In genomic region chr3:152165351-152166098, GRCm38 (mm10) we compare ENCODE assay signal across 8 mouse cellular contexts. TPM values are rescaled to one million over a fixed set of nuclear protein-coding genes. Genes with fewer than 3 reads are reported as not detected.
DNase-seq lines count a peak whose midpoint lies in the region; ATAC-seq and TF ChIP-seq lines count a peak whose summit lies in the region.

No protein-coding gene starts in this region.

- peak; percentile 75 for DNase-seq in WW6 (ENCODE audit: low read depth, low spot score)
- peak; percentile 58 to 66 for DNase-seq in cerebellum, adult 2 months
- DNase-seq in forebrain, postnatal 0 days = peak; percentile 70
- DNase-seq in hindbrain, postnatal 0 days (ENCODE audit: low spot score) = peak; percentile 75
- DNase-seq in thymus, postnatal 0 days (ENCODE audit: low spot score) = peak; percentile 17
- DNase-seq in gastrocnemius, adult 8-10 months (ENCODE audit: low spot score in 2 of 2) = no peak

- H3K4me1 ChIP-seq in cerebellum, adult 2 months (ENCODE audit: control insufficient read depth, insufficient read depth, low read length) = no peaks in the 10 kb centered on the region
- no peaks in the 10 kb centered on the region for H3K4me1 ChIP-seq in forebrain, postnatal 0 days (ENCODE audit: insufficient read depth)
- H3K4me1 ChIP-seq in hindbrain, postnatal 0 days (ENCODE audit: insufficient read depth, low read length) = peaks cover 9% of the 10 kb centered on the region; the same call in 1 of the 2 replicates
- peaks cover 21% of the 10 kb centered on the region for H3K4me1 ChIP-seq in limb, embryonic 15.5 days
- peaks cover 23% of the 10 kb centered on the region for H3K4me1 ChIP-seq in midbrain, embryonic 13.5 days (replicated peaks)

- no peaks in the 10 kb centered on the region for H3K36me3 ChIP-seq in forebrain, postnatal 0 days (ENCODE audit: insufficient read depth)
- H3K36me3 ChIP-seq in hindbrain, postnatal 0 days (ENCODE audit: insufficient read depth, low read length) = no peaks in the 10 kb centered on the region
- no peaks in the 10 kb centered on the region for H3K36me3 ChIP-seq in limb, embryonic 15.5 days
- H3K36me3 ChIP-seq in midbrain, embryonic 13.5 days = no peaks in the 10 kb centered on the region

- 3% methylated on average over 53 of the region's 53 CpGs for WGBS in cerebellum, adult 2 months
- WGBS in forebrain, postnatal 0 days = 2% methylated on average over 53 of the region's 53 CpGs
- WGBS in hindbrain, postnatal 0 days = 2% methylated on average over 52 of the region's 53 CpGs
- 1% methylated on average over 53 of the region's 53 CpGs for WGBS in limb, embryonic 15.5 days
- WGBS in midbrain, embryonic 13.5 days = 1% methylated on average over 53 of the region's 53 CpGs

- 0 out of 2 replicates have a peak overlapping the region, but pooled peaks have one; percentile 6 for H3K27ac ChIP-seq in cerebellum, adult 2 months (ENCODE audit: insufficient read depth, low read length)
- H3K27ac ChIP-seq in forebrain, postnatal 0 days (ENCODE audit: low read depth, low read length) = peak overlapping the region; percentile 69
- peak overlapping the region; percentile 70 for H3K27ac ChIP-seq in hindbrain, postnatal 0 days
- no peak overlapping the region for H3K27ac ChIP-seq in limb, embryonic 15.5 days
- peak overlapping the region; percentile 67; the same call in 1 of the 2 replicates for H3K27ac ChIP-seq in midbrain, embryonic 13.5 days

- TF ChIP-seq POLR2A in cerebellum, adult 2 months (IDR thresholded peaks at IDR 0.05; ENCODE audit: borderline replicate concordance, insufficient read depth, low read length) = 0 out of 2 replicates have a peak, but pooled peaks have one; percentile 17

- ATAC-seq in forebrain, postnatal 0 days = peak; percentile 79
- peak; percentile 73 for ATAC-seq in hindbrain, postnatal 0 days
- ATAC-seq in limb, embryonic 15.5 days (ENCODE audit: insufficient number of reproducible peaks, low FRiP score, low TSS enrichment, low read depth) = no peak
- peak; percentile 81 for ATAC-seq in midbrain, embryonic 13.5 days

- no peak for TF ChIP-seq CTCF in cerebellum, adult 2 months (IDR thresholded peaks at IDR 0.05; ENCODE audit: borderline replicate concordance, insufficient read depth, low read depth, low read length)
- TF ChIP-seq CTCF in forebrain, postnatal 0 days (IDR thresholded peaks at IDR 0.05; ENCODE audit: low read depth) = 0 out of 2 replicates have a peak, but pooled peaks have one; percentile 28
- TF ChIP-seq CTCF in hindbrain, postnatal 0 days (IDR thresholded peaks at IDR 0.05; ENCODE audit: low read depth) = peak; percentile 29; the same call in 1 of the 2 replicates

- H3K9me3 ChIP-seq in forebrain, postnatal 0 days (ENCODE audit: low read length) = no peaks in the 10 kb centered on the region
- H3K9me3 ChIP-seq in hindbrain, postnatal 0 days (ENCODE audit: low read length) = no peaks in the 10 kb centered on the region
- H3K9me3 ChIP-seq in limb, embryonic 15.5 days = no peaks in the 10 kb centered on the region
- H3K9me3 ChIP-seq in midbrain, embryonic 13.5 days = no peaks in the 10 kb centered on the region; the same call in 1 of the 2 replicates

- peak overlapping the region; percentile 91 for H3K4me2 ChIP-seq in forebrain, postnatal 0 days (ENCODE audit: low read depth)
- peak overlapping the region; percentile 85 for H3K4me2 ChIP-seq in hindbrain, postnatal 0 days (ENCODE audit: low read depth, low read length)
- peak overlapping the region; percentile 99 for H3K4me2 ChIP-seq in limb, embryonic 15.5 days
- H3K4me2 ChIP-seq in midbrain, embryonic 13.5 days (replicated peaks) = peak overlapping the region; percentile 94

- H3K9ac ChIP-seq in forebrain, postnatal 0 days = peak overlapping the region; percentile 67
- peak overlapping the region; percentile 59 for H3K9ac ChIP-seq in hindbrain, postnatal 0 days (replicated peaks; ENCODE audit: low read length)
- H3K9ac ChIP-seq in limb, embryonic 15.5 days = 0 out of 2 replicates have a peak overlapping the region, but pooled peaks have one; percentile 18
- peak overlapping the region; percentile 77 for H3K9ac ChIP-seq in midbrain, embryonic 13.5 days (replicated peaks)

- H3K27me3 ChIP-seq in cerebellum, adult 2 months (ENCODE audit: control insufficient read depth, insufficient read depth, low read length) = no peaks in the 10 kb centered on the region
- no peaks in the 10 kb centered on the region for H3K27me3 ChIP-seq in forebrain, postnatal 0 days (ENCODE audit: insufficient read depth, low read length)
- H3K27me3 ChIP-seq in hindbrain, postnatal 0 days (ENCODE audit: insufficient read depth, low read length) = no peaks in the 10 kb centered on the region
- H3K27me3 ChIP-seq in limb, embryonic 15.5 days = peaks cover 17% of the 10 kb centered on the region
- H3K27me3 ChIP-seq in midbrain, embryonic 13.5 days = peaks cover 23% of the 10 kb centered on the region

- H3K4me3 ChIP-seq in cerebellum, adult 2 months (replicated peaks; ENCODE audit: insufficient read depth, low read depth, low read length) = peak overlapping the region; percentile 72
- peak overlapping the region; percentile 51 for H3K4me3 ChIP-seq in forebrain, postnatal 0 days (ENCODE audit: low read depth, low read length)
- peak overlapping the region; percentile 51 for H3K4me3 ChIP-seq in hindbrain, postnatal 0 days (ENCODE audit: low read length)
- H3K4me3 ChIP-seq in limb, embryonic 15.5 days = peak overlapping the region; percentile 50
- peak overlapping the region; percentile 61 for H3K4me3 ChIP-seq in midbrain, embryonic 13.5 days (replicated peaks)

RNA-seq across cellular contexts. Expression of gene Gipc2, which starts 0.5 kb away (rescaled TPM):
- polyA plus RNA-seq in cerebellum, adult 2 months (2012; rRNA removed) = 9.7 and 10.4 TPM in 2 replicates
- total RNA-seq in forebrain, postnatal 0 days (2014; rRNA removed) = 12.0 and 13.9 TPM in 2 replicates
- polyA plus RNA-seq in forebrain, postnatal 0 days (2015; fragmentation: Nextera tagmentation; extraction: Ambion mirVana) = 5.1 and 6.3 TPM in 2 replicates
- 3.1 and 6.7 TPM in 2 replicates for total RNA-seq in hindbrain, postnatal 0 days (2014; rRNA removed)
- 12.8 and 15.6 TPM in 2 replicates for polyA plus RNA-seq in hindbrain, postnatal 0 days (2015; fragmentation: Nextera tagmentation; extraction: Ambion mirVana)
- polyA plus RNA-seq in limb, embryonic 15.5 days (2015; fragmentation: Nextera tagmentation; extraction: Ambion mirVana) = 8.5 and 9.1 TPM in 2 replicates
- 3.4 and 5.3 TPM in 2 replicates for polyA plus RNA-seq in midbrain, embryonic 13.5 days (2015; fragmentation: Nextera tagmentation; extraction: Ambion mirVana)
- polyA plus RNA-seq in thymus, postnatal 0 days (2015; fragmentation: Nextera tagmentation; extraction: Ambion mirVana) = 1.1 and 1.4 TPM in 2 replicates
- under 1 TPM in 3 of 4 experiments, not detected in 1; 0.36 to 0.70 (median 0.68) TPM for total RNA-seq in gastrocnemius, adult 8-10 months (2022)

RNA-seq across cellular contexts. Expression of gene Dnajb4, which starts 44.6 kb away (rescaled TPM):
- 45.2 and 49.1 TPM in 2 replicates for polyA plus RNA-seq in cerebellum, adult 2 months (2012; rRNA removed)
- 36.1 and 39.7 TPM in 2 replicates for total RNA-seq in forebrain, postnatal 0 days (2014; rRNA removed)
- polyA plus RNA-seq in forebrain, postnatal 0 days (2015; fragmentation: Nextera tagmentation; extraction: Ambion mirVana) = 28.9 and 41.5 TPM in 2 replicates
- total RNA-seq in hindbrain, postnatal 0 days (2014; rRNA removed) = 26.5 and 40.8 TPM in 2 replicates
- polyA plus RNA-seq in hindbrain, postnatal 0 days (2015; fragmentation: Nextera tagmentation; extraction: Ambion mirVana) = 47.8 and 49.0 TPM in 2 replicates
- polyA plus RNA-seq in limb, embryonic 15.5 days (2015; fragmentation: Nextera tagmentation; extraction: Ambion mirVana) = 39.3 and 44.3 TPM in 2 replicates
- 33.9 and 37.8 TPM in 2 replicates for polyA plus RNA-seq in midbrain, embryonic 13.5 days (2015; fragmentation: Nextera tagmentation; extraction: Ambion mirVana)
- 35.3 and 37.0 TPM in 2 replicates for polyA plus RNA-seq in thymus, postnatal 0 days (2015; fragmentation: Nextera tagmentation; extraction: Ambion mirVana)
- total RNA-seq in gastrocnemius, adult 8-10 months (2022) = 10 to 100 TPM; 43.8 to 67.3 (median 46.9) TPM

RNA-seq across cellular contexts. Expression of gene Fubp1, which starts 44.7 kb away (rescaled TPM):
- 94.5 and 110 TPM in 2 replicates for polyA plus RNA-seq in cerebellum, adult 2 months (2012; rRNA removed)
- 230 and 257 TPM in 2 replicates for total RNA-seq in forebrain, postnatal 0 days (2014; rRNA removed)
- polyA plus RNA-seq in forebrain, postnatal 0 days (2015; fragmentation: Nextera tagmentation; extraction: Ambion mirVana) = 127 and 135 TPM in 2 replicates
- total RNA-seq in hindbrain, postnatal 0 days (2014; rRNA removed) = 139 and 148 TPM in 2 replicates
- polyA plus RNA-seq in hindbrain, postnatal 0 days (2015; fragmentation: Nextera tagmentation; extraction: Ambion mirVana) = 130 and 139 TPM in 2 replicates
- polyA plus RNA-seq in limb, embryonic 15.5 days (2015; fragmentation: Nextera tagmentation; extraction: Ambion mirVana) = 192 and 209 TPM in 2 replicates
- polyA plus RNA-seq in midbrain, embryonic 13.5 days (2015; fragmentation: Nextera tagmentation; extraction: Ambion mirVana) = 353 and 372 TPM in 2 replicates
- 234 and 249 TPM in 2 replicates for polyA plus RNA-seq in thymus, postnatal 0 days (2015; fragmentation: Nextera tagmentation; extraction: Ambion mirVana)
- total RNA-seq in gastrocnemius, adult 8-10 months (2022) = 10 to 100 TPM; 20.1 to 27.7 (median 21.3) TPM

Comparison
In these comparisons a context has a peak if more than half of its experiments do, and no peak if none do; other contexts are left out.
1. DNase-seq: peak in WW6 (single experiment), cerebellum, adult 2 months (2 of 2), forebrain, postnatal 0 days (single experiment), hindbrain, postnatal 0 days (single experiment) and thymus, postnatal 0 days (single experiment); none in gastrocnemius, adult 8-10 months (0 of 2).
2. H3K9ac ChIP-seq: peak in every context shown above with its lines; median percentile 77 in midbrain, embryonic 13.5 days; 67 in forebrain, postnatal 0 days; 59 in hindbrain, postnatal 0 days; 18 in limb, embryonic 15.5 days.
3. Peak in every context shown above with its lines, with median percentiles within 50 percentile points of each other: H3K4me3 ChIP-seq and H3K4me2 ChIP-seq.